Mouse (Mus musculus): ENCODE measurements around the gene Psmb2. TPM values are rescaled to one million over a fixed set of nuclear protein-coding genes. Genes with fewer than 3 reads are reported as not detected.

The Psmb2 gene
- polyA plus RNA-seq, 1 experiment from 2014 or later = 449 TPM

DNA sequence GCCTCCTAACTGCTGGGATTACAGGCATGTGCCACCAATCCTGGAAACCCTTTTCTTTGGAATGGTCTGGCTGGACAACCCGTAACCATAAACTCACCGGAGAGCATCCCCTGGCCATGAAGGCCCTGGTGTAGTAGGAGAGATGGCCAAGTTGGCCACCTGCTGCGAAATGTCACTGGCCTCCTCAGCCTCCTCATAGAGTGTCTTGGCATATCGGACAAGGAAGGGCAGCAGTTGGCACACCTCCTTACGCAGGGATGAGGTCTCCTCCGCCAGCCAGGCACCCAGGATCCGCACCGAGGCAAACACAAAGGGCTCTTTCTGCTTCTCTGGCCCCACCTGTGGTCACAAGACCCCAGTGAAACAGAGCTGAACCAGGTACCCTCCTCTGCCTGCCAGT, 71.0 kb downstream of the Psmb2 start:
- 91% methylated on average over 8 of the region's 8 CpGs for WGBS
- Histone ChIP-seq H3K9ac (replicated peaks) (no peak overlapping the region), H3K4me3 (no peak overlapping the region), H3K4me2 (replicated peaks) (no peak overlapping the region), H3K27ac (replicated peaks) (no peak overlapping the region), H3K36me3 (peaks cover 46% of the 10 kb centered on the region), H3K4me1 (peaks cover 56% of the 10 kb centered on the region), H3K27me3 (no peaks in the 10 kb centered on the region), H3K9me3 (no peaks in the 10 kb centered on the region)
- no peak for ATAC-seq (replicated peaks)

- H3K9me3 ChIP-seq = no peaks in the 10 kb centered on the region
- no peak overlapping the region for H3K9ac ChIP-seq (replicated peaks)
- H3K36me3 ChIP-seq = peaks cover 42% of the 10 kb centered on the region
- no peak for ATAC-seq (replicated peaks)
- H3K27me3 ChIP-seq = no peaks in the 10 kb centered on the region
- peak overlapping the region; percentile 59 for H3K27ac ChIP-seq (replicated peaks)
- WGBS = 78% methylated on average over 11 of the region's 11 CpGs
- peak overlapping the region; percentile 9 for H3K4me3 ChIP-seq
- peak overlapping the region; percentile 20 for H3K4me2 ChIP-seq (replicated peaks)
- H3K4me1 ChIP-seq = peaks cover 61% of the 10 kb centered on the region
Observed at GRCm38 (mm10) chr4:126749553-126749952, 72.1 kb downstream of the Psmb2 start.

- Histone ChIP-seq H3K4me3 (peak overlapping the region; percentile 9), H3K27ac (replicated peaks) (peak overlapping the region; percentile 59), H3K9ac (replicated peaks) (peak overlapping the region; percentile 27; the same call in 1 of the 2 replicates), H3K36me3 (peaks cover 36% of the 10 kb centered on the region), H3K9me3 (no peaks in the 10 kb centered on the region), H3K27me3 (no peaks in the 10 kb centered on the region), H3K4me1 (peaks cover 67% of the 10 kb centered on the region), H3K4me2 (replicated peaks) (peak overlapping the region; percentile 20)
- 59% methylated on average over 26 of the region's 26 CpGs for WGBS
- ATAC-seq (replicated peaks) = no peak
Observed at GRCm38 (mm10) chr4:126750046-126750683, 72.7 kb downstream of the Psmb2 start.

DNA sequence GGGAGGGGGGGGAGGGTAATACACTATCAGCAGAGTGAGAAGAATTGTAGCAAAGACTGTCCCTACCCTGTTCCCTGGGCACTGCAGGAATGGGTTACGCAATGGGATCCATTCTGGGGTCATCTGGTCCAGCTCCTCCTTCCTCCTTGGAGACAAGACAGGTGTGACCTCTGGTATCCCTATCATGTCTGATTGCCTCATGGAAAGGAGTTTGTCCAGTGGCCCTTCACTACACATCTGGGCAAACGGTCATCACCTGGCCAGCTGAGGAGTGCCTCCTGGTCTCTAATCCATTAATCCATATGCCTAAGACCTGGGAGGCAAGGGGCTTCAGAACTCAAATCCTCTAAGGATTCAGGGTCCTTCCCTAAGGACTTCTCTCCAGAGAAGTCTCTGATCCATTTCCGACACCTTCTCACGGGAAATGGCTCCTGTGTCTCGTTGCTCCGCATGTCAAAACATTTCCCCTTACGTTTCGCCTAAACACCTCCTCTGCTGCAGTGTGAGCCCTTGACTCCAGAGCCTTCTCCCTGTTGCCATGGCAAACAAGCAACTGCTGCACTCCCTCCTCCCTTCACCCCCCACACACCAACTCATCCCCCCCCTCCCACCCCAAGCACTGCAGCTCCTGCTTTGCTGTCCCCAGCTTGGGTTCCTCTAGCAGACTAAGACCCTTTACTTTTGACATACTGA, 73.6 kb downstream of the Psmb2 start:
- no peaks in the 10 kb centered on the region for H3K27me3 ChIP-seq
- H3K9me3 ChIP-seq = no peaks in the 10 kb centered on the region
- H3K27ac ChIP-seq (replicated peaks) = no peak overlapping the region
- 0 out of 2 replicates have a peak overlapping the region, but pooled peaks have one; percentile 15 for H3K9ac ChIP-seq (replicated peaks)
- H3K4me3 ChIP-seq = peak overlapping the region; percentile 99
- peaks cover 30% of the 10 kb centered on the region for H3K36me3 ChIP-seq
- H3K4me2 ChIP-seq (replicated peaks) = peak overlapping the region; percentile 94
- no peak for ATAC-seq (replicated peaks)
- peaks cover 63% of the 10 kb centered on the region for H3K4me1 ChIP-seq
- WGBS = 51% methylated on average over 8 of the region's 8 CpGs

GRCm38 (mm10) chr4:126751556-126752023, 74.2 kb downstream of the Psmb2 start:
- H3K9ac ChIP-seq (replicated peaks) = peak overlapping the region; percentile 98
- peaks cover 24% of the 10 kb centered on the region for H3K36me3 ChIP-seq
- no peak for ATAC-seq (replicated peaks)
- H3K9me3 ChIP-seq = no peaks in the 10 kb centered on the region
- H3K4me2 ChIP-seq (replicated peaks) = peak overlapping the region; percentile 94
- 49% methylated on average over 10 of the region's 10 CpGs for WGBS
- H3K27me3 ChIP-seq = no peaks in the 10 kb centered on the region
- peak overlapping the region; percentile 99 for H3K4me3 ChIP-seq
- peaks cover 62% of the 10 kb centered on the region for H3K4me1 ChIP-seq
- H3K27ac ChIP-seq (replicated peaks) = no peak overlapping the region

DNA sequence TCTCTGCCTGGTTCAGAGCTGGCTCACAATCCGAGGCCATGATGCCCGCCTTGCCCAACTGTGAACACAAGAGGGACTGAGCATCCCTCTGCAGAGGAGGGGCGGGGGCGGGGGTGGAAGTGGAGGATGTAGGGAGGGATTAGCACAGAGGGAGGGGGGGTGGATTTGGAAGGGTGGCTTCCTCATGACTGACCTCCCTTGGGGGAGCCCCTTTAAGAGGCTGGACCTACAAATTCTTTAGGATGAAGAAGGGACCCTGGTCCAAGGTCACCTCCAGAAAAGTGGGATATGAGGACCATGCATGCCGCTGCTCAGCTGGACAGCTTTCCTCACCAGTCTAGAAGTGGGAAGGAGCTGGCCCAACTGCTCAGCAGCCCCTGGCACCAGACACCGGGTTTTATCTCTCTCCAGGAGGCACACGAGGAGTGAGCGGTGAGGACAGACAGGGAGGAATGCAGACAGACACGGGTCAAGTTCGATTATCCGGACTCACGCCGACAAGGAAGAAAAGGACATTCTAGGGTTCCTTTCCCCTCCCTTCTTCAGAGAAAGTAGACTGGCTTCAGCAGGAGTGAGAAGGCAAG, 74.7 kb downstream of the Psmb2 start:
- H3K4me1 ChIP-seq = peaks cover 62% of the 10 kb centered on the region
- no peak for ATAC-seq (replicated peaks)

GRCm38 (mm10) chr4:126752608-126753141, 75.2 kb downstream of the Psmb2 start:
- Histone ChIP-seq H3K27me3 (no peaks in the 10 kb centered on the region), H3K9me3 (no peaks in the 10 kb centered on the region), H3K4me3 (peak overlapping the region; percentile 99), H3K4me2 (replicated peaks) (peak overlapping the region; percentile 94), H3K36me3 (peaks cover 16% of the 10 kb centered on the region), H3K9ac (replicated peaks) (peak overlapping the region; percentile 98), H3K4me1 (peaks cover 62% of the 10 kb centered on the region), H3K27ac (replicated peaks) (peak overlapping the region; percentile 99)
- 0% methylated on average over 23 of the region's 23 CpGs for WGBS
- ATAC-seq (replicated peaks) = peak; percentile 7; the same call in 1 of the 2 replicates

More for the DNA sequence above, 74.7 kb downstream of the Psmb2 start:
- no peaks in the 10 kb centered on the region for H3K9me3 ChIP-seq
- peak overlapping the region; percentile 98 for H3K9ac ChIP-seq (replicated peaks)
- H3K4me3 ChIP-seq = peak overlapping the region; percentile 99
- under 1% methylated on average over 13 of the region's 13 CpGs for WGBS
- H3K36me3 ChIP-seq = peaks cover 19% of the 10 kb centered on the region
- H3K4me2 ChIP-seq (replicated peaks) = peak overlapping the region; percentile 94
- H3K27me3 ChIP-seq = no peaks in the 10 kb centered on the region
- H3K27ac ChIP-seq (replicated peaks) = peak overlapping the region; percentile 99; the same call in 1 of the 2 replicates

GRCm38 (mm10) chr4:126753268-126754230, 76.1 kb downstream of the Psmb2 start, which contains the start of the genes Ncdn and AU040320:
Gene Ncdn, minus strand, starts transcription at chr4:126753438.
Gene AU040320, plus strand, starts transcription at chr4:126753544.
- peak within 1 kb of the TSS; percentile 99 for H3K27ac ChIP-seq (replicated peaks)
- peak within 1 kb of the TSS; percentile 99 for H3K4me3 ChIP-seq
- peaks cover 8% of the 10 kb centered on the region for H3K36me3 ChIP-seq
- peak; percentile 97 for ATAC-seq (replicated peaks)
- under 1% methylated on average over 70 of the region's 71 CpGs for WGBS
- H3K4me2 ChIP-seq (replicated peaks) = peak within 1 kb of the TSS; percentile 94
- H3K27me3 ChIP-seq = no peaks in the 10 kb centered on the region
- peak within 1 kb of the TSS; percentile 98 for H3K9ac ChIP-seq (replicated peaks)
- peaks cover 54% of the 10 kb centered on the region for H3K4me1 ChIP-seq
- no peaks in the 10 kb centered on the region for H3K9me3 ChIP-seq

- 0 out of 2 replicates have a peak, but pooled peaks cover 3% of the 10 kb centered on the region for H3K36me3 ChIP-seq
- no peak for ATAC-seq (replicated peaks)
- H3K27me3 ChIP-seq = no peaks in the 10 kb centered on the region
- no peaks in the 10 kb centered on the region for H3K9me3 ChIP-seq
- under 1% methylated on average over 12 of the region's 12 CpGs for WGBS
- peak overlapping the region; percentile 99 for H3K4me3 ChIP-seq
- peak overlapping the region; percentile 98 for H3K9ac ChIP-seq (replicated peaks)
- peak overlapping the region; percentile 94 for H3K4me2 ChIP-seq (replicated peaks)
- peak overlapping the region; percentile 99 for H3K27ac ChIP-seq (replicated peaks)
- H3K4me1 ChIP-seq = peaks cover 48% of the 10 kb centered on the region
Observed at GRCm38 (mm10) chr4:126754231-126754611, 76.8 kb downstream of the Psmb2 start.

- 38% methylated on average over 12 of the region's 12 CpGs for WGBS
- H3K36me3 ChIP-seq = peaks cover 6% of the 10 kb centered on the region; the same call in 1 of the 2 replicates
- H3K4me3 ChIP-seq = peak overlapping the region; percentile 99
- H3K4me2 ChIP-seq (replicated peaks) = peak overlapping the region; percentile 94
- H3K9me3 ChIP-seq = no peaks in the 10 kb centered on the region
- no peak for ATAC-seq (replicated peaks)
- H3K27me3 ChIP-seq = no peaks in the 10 kb centered on the region
- peak overlapping the region; percentile 99; the same call in 1 of the 2 replicates for H3K27ac ChIP-seq (replicated peaks)
- peak overlapping the region; percentile 98; the same call in 1 of the 2 replicates for H3K9ac ChIP-seq (replicated peaks)
- H3K4me1 ChIP-seq = peaks cover 41% of the 10 kb centered on the region
Observed at GRCm38 (mm10) chr4:126754736-126755374, 77.4 kb downstream of the Psmb2 start.
